Mouse (Mus musculus) midbrain, embryonic 13.5 days (tissue): ENCODE results near the gene Rnf4. TPM values are rescaled to one million over a fixed set of nuclear protein-coding genes. Genes with fewer than 3 reads are reported as not detected.
A peak's percentile ranks its signal among the peaks of the same experiment; 100 is the strongest.

Experiments used
- ATAC-seq: fragments of 200-750 bp; cut with Nextera tagmentation; 2 replicates; pipeline ENCODE4 v1.8.0; 2017; ENCODE audit warnings: mild to moderate bottlenecking, moderate TSS enrichment, moderate library complexity
- H3K27ac ChIP-seq: fragments of 300-500 bp; sonication (generic); 2 replicates; pipeline ENCODE4 v1.5.1; 2015; ENCODE audit warnings: inconsistent platforms, mild to moderate bottlenecking, moderate library complexity
- H3K27me3 ChIP-seq: fragments of 300-500 bp; sonication (generic); 2 replicates; pipeline ENCODE4 v1.6.1; 2015; ENCODE audit warnings: mild to moderate bottlenecking, inconsistent platforms
- H3K36me3 ChIP-seq: fragments of 300-500 bp; sonication (generic); 2 replicates; pipeline ENCODE4 v1.6.1; 2015; ENCODE audit warnings: mild to moderate bottlenecking, inconsistent platforms
- H3K4me1 ChIP-seq: fragments of 300-500 bp; sonication (generic); replicated peaks from 2 replicates; pipeline ENCODE4 v1.6.1; 2015; ENCODE audit warnings: inconsistent platforms
- H3K4me2 ChIP-seq: fragments of 300-500 bp; sonication (generic); replicated peaks from 2 replicates; pipeline ENCODE4 v1.6.1; 2015; ENCODE audit warnings: moderate library complexity, mild to moderate bottlenecking, inconsistent platforms
- H3K4me3 ChIP-seq: fragments of 300-500 bp; sonication (generic); replicated peaks from 2 replicates; pipeline ENCODE4 v1.5.1; 2015; ENCODE audit warnings: mild to moderate bottlenecking, inconsistent platforms
- H3K9ac ChIP-seq: fragments of 300-500 bp; sonication (generic); replicated peaks from 2 replicates; pipeline ENCODE4 v1.6.1; 2015; ENCODE audit warnings: mild to moderate bottlenecking, inconsistent platforms
- H3K9me3 ChIP-seq: fragments of 300-500 bp; sonication (generic); 2 replicates; pipeline ENCODE4 v1.6.1; 2016; ENCODE audit warnings: mild to moderate bottlenecking, inconsistent platforms
- WGBS: fragments of 180-500 bp; shearing (Covaris S2); methylation state at CpG from one replicate; pipeline ENCODE4 v1.1.7; 2015; 5-methylcytosine and 5-hydroxymethylcytosine counted together
- polyA plus RNA-seq: library from polyadenylated mRNA; unstranded; fragments of >200 nt; fragmentation: Nextera tagmentation; extraction: Ambion mirVana; gene quantifications from 2 replicates; pipeline ENCODE4 v1.2.1, GENCODE M21; 2015

The Rnf4 gene
- polyA plus RNA-seq, 1 experiment from 2014 or later, result 136 TPM

DNA sequence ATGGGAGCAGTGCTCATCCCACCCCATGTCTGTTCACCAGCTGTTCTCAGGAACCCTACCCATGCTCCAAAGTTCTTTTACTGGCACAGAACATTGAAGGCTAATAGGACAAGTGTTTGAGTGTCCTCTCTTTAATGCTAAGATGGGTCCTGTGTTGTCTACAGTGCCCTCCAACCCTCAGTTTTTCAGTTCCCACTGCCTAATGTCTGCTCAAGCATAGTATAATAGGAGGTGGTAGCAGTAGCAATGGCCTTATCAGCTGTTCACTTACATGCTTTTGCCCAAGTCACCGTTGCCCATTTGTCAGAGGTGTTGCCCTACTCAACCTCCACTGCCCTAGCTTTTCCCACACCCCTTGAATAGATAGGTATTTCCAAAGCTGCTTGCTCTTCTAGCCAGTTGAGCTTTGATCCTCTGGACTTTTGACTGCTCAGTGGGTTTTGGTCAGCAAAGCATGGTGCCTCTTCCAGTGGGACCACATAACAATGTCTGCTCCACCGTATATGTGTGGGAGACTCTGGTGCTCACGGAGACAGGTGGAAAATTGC lies 16.1 kb downstream of the Rnf4 start:
- Histone ChIP-seq H3K27me3 (no peaks in the 10 kb centered on the region), H3K36me3 (peaks cover 89% of the 10 kb centered on the region), H3K27ac (no peak overlapping the region), H3K4me2 (no peak overlapping the region), H3K4me1 (no peaks in the 10 kb centered on the region), H3K9me3 (no peaks in the 10 kb centered on the region), H3K4me3 (no peak overlapping the region), H3K9ac (no peak overlapping the region)
- WGBS, result 96% methylated on average over 3 of the region's 3 CpGs
- no peak for ATAC-seq

DNA sequence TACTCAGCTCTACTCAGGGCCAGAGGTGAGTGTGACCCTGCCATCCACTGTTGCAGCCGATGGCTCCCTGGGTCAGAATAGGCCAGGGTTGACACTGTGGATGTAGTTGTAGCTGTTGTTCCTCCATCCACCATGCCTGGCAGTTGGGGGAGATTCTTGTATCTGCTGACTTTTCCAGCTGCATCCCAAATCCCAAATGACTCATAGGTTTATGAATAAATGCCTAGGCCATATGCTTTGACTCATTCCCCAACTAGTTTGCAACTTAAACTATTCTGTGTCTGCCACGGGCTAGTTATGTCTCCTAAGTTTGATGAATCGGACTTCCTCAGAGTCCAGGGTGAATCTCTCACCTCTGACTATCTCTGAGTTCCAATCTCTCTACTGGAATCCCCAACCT lies 24.2 kb downstream of the Rnf4 start:
- no peaks in the 10 kb centered on the region for H3K27me3 ChIP-seq
- H3K9me3 ChIP-seq, result no peaks in the 10 kb centered on the region
- H3K4me3 ChIP-seq, result no peak overlapping the region
- no peak overlapping the region for H3K4me2 ChIP-seq
- 96% methylated on average over 3 of the region's 3 CpGs for WGBS
- H3K36me3 ChIP-seq, result peaks cover 46% of the 10 kb centered on the region
- no peak overlapping the region for H3K9ac ChIP-seq
- no peak for ATAC-seq
- no peak overlapping the region for H3K27ac ChIP-seq
- H3K4me1 ChIP-seq, result no peaks in the 10 kb centered on the region

DNA sequence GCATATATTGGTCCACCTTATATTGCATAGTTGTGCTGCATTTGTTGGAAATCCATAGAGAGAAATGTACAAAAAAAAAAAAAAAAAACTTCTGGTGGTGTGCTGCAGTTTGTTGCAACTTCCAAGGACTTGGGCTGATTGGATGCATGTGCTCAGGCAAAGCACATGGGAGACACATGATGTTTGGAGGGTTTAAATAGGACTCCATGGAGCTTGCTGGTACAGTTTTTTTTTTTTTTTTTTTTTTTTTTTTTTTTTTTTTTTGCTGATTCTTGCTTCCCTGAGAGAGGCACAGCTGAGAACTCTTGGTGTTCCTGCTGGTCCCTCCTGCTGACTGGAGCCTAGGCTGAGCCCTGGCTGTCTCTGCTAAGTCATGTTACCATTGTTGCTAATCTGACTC lies 27.0 kb downstream of the Rnf4 start:
- no peaks in the 10 kb centered on the region for H3K9me3 ChIP-seq
- no peak overlapping the region for H3K4me3 ChIP-seq
- no peaks in the 10 kb centered on the region for H3K27me3 ChIP-seq
- no peaks in the 10 kb centered on the region for H3K4me1 ChIP-seq
- peaks cover 26% of the 10 kb centered on the region for H3K36me3 ChIP-seq
- H3K27ac ChIP-seq, result no peak overlapping the region
- no peak overlapping the region for H3K9ac ChIP-seq
- no peak for ATAC-seq
- no peak overlapping the region for H3K4me2 ChIP-seq

DNA sequence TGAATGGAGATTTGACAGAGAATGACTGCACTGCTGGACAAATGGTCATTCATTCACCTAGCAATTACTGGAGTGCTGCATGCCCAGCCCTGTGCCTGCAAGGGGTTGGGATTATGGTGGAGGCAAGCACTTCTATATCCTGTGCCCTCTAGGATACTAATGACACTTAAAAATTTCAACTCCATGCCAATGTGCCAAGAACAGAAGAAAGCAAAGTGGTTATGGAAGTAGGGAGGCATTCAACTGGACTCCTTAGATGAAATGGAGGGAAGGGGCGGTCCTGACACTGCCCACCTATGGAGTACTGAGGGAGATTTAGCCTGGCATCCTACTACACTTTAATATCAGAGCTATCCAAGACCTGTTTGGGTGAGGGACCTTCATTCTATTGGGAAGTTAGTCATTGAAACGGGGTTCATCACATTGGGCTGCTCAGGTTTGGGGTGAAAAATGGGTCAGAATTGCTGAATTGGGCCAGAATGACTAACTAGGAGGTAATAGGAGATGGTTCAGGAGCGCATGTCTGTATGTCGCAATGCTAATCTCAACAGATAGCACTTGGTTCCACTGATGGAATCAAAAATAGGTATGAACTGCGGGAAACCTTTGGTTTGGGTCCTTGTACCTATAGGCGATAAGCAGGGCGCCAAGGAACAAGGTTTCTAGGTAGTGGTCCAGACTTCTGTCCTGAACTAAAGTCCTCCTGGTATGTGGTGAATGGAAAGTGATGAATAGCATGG lies 32.6 kb downstream of the Rnf4 start:
- H3K9me3 ChIP-seq, result no peaks in the 10 kb centered on the region
- peak; percentile 4; the same call in 1 of the 2 replicates for ATAC-seq
- WGBS, result 69% methylated on average over 7 of the region's 7 CpGs

DNA sequence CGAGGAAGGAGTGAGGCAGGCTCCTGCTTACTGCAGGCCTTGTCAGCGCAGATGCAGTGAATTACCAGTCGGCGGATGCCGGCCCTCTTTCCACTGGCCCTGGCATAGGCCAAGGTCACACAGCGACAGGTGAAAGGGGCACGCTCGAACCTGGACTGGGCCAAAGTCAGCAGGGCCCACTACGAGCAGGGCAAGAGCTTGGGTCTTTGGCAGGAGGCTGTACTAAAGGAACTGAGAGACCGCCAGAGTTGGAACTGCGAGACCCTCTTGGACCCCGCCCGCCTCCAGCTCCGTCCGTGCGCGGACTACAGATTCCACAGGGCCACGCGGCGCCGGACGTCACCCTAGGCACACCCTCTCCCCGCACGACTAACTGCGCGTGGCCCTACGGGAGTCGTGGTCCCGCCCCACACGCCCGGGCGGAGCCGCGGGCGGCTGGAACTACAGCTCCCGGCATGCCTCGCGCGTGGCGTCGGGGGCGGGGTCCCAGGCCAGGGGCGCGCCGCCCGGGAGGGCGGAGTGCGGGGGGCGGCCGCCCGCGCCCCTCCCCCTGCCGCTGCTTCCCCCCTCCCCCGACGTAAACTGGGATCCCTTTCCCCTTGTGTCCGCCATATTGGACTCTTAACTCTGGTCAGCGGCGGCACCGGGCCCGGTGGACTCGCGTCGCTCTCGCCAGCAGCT lies 33.4 kb downstream of the Rnf4 start, which contains the start of gene Fam193a:
Gene Fam193a (plus strand): TSS at position 593 of the 681 bp plus-strand sequence.
- under 1% methylated on average over 54 of the region's 64 CpGs for WGBS
- peak; percentile 100 for ATAC-seq

More for the DNA sequence above, 32.6 kb downstream of the Rnf4 start:
- peak overlapping the region; percentile 65 for H3K4me2 ChIP-seq
- H3K36me3 ChIP-seq, result 0 out of 2 replicates have a peak, but pooled peaks cover 2% of the 10 kb centered on the region
- peak overlapping the region; percentile 94 for H3K4me3 ChIP-seq
- peak overlapping the region; percentile 74 for H3K9ac ChIP-seq
- peak overlapping the region; percentile 90 for H3K27ac ChIP-seq
- no peaks in the 10 kb centered on the region for H3K27me3 ChIP-seq
- H3K4me1 ChIP-seq, result peaks cover 32% of the 10 kb centered on the region

DNA sequence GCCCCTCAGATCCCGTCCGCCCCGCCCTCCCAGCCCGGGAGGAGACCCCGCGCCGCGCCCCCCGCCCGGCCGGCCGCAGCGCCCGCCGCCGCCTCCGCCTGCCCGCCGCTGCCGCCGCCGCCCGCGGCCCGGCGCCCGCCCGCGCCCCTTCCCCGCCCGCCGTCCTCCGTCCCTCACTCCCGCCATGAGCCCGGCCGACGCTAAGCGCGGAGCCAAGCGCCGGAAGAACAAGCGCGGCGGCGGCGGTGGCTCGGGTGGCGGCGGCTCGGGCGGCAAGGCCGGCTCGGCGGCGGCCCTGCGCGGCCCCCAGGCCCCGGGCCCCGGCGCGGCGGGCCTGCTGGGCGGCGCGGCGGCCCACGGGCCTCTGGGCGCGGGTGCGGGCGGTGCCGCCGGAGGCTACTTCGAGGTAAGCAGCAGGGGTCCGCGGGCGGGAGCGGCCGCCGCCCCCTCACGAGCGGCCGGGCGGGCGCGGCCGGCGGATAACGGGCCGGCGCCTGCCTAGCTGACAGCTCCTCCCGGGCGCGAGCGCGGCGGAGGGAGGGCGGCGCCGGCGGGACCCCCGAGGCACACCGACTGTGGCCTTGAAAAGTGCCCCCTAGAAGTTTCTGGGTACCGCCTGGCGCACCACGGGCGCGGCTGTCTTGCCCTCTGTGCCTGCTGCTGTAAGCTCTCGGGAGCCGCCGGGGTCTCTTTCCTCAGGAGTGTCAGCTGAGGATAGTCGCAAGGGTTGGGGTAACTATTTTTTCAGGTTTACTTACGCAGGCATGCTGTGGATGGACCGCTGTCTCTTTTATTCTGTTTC lies 34.1 kb downstream of the Rnf4 start:
- Histone ChIP-seq H3K27ac (peak overlapping the region; percentile 86), H3K9ac (peak overlapping the region; percentile 98), H3K27me3 (no peaks in the 10 kb centered on the region), H3K4me1 (peaks cover 40% of the 10 kb centered on the region), H3K4me3 (peak overlapping the region; percentile 94), H3K9me3 (no peaks in the 10 kb centered on the region), H3K36me3 (no peaks in the 10 kb centered on the region), H3K4me2 (peak overlapping the region; percentile 74)
- 2% methylated on average over 58 of the region's 114 CpGs for WGBS
- ATAC-seq, result no peak

More for the DNA sequence above, 33.4 kb downstream of the Rnf4 start, which contains the start of gene Fam193a:
- no peaks in the 10 kb centered on the region for H3K27me3 ChIP-seq
- H3K4me3 ChIP-seq, result peak within 1 kb of the TSS; percentile 94
- H3K9ac ChIP-seq, result peak within 1 kb of the TSS; percentile 98
- 0 out of 2 replicates have a peak, but pooled peaks cover 1% of the 10 kb centered on the region for H3K36me3 ChIP-seq
- H3K27ac ChIP-seq, result peak within 1 kb of the TSS; percentile 90
- peaks cover 35% of the 10 kb centered on the region for H3K4me1 ChIP-seq
- no peaks in the 10 kb centered on the region for H3K9me3 ChIP-seq
- H3K4me2 ChIP-seq, result peak within 1 kb of the TSS; percentile 74

DNA sequence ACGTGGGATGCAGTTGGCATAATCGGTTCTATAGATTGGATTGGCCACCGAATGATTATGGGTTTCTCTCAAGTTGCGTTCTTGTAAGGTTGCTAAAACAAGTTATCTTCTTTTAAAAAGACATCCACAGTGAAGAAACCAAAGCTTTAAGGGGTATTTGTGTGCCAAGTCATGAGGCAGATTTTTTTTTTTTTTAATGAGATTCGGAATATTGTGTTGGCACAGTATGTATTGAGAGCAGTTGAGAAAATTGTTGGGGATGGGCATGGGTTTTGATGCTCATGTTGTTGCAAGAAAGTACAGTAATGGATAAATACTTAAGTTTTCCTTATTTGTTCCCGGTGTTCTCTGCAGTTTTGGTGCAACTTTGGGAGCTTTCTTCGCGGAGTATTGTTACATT lies 34.8 kb downstream of the Rnf4 start:
- no peak for ATAC-seq
- Histone ChIP-seq H3K4me1 (peaks cover 40% of the 10 kb centered on the region), H3K27ac (peak overlapping the region; percentile 86; the same call in 1 of the 2 replicates), H3K27me3 (no peaks in the 10 kb centered on the region), H3K36me3 (no peaks in the 10 kb centered on the region), H3K9me3 (no peaks in the 10 kb centered on the region), H3K4me2 (peak overlapping the region; percentile 74), H3K4me3 (peak overlapping the region; percentile 94), H3K9ac (peak overlapping the region; percentile 98)
- 31% methylated on average over 8 of the region's 8 CpGs for WGBS

DNA sequence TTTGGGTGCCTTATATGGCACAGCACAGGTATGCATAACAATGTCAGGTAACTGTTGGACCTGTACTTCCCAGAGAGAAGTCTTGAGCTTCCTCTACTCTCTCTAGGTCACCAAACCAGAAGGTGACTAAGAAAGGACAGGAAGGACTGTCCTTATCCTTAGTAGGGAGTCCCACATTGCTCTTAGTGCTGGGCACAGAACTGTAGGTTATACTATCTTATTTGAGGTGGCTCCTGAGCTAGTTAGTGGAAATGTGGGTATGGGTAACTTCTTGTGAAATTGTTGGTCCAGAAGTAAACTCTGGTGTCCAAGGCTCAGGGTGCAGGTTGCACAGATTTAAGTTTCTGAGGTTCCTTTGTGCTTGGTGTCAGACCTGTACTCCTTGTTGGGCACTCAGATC lies 36.1 kb downstream of the Rnf4 start:
- no peak for ATAC-seq
- no peak overlapping the region for H3K27ac ChIP-seq
- no peaks in the 10 kb centered on the region for H3K9me3 ChIP-seq
- no peaks in the 10 kb centered on the region for H3K27me3 ChIP-seq
- H3K4me2 ChIP-seq, result peak overlapping the region; percentile 36
- 0 out of 2 replicates have a peak overlapping the region, but pooled peaks have one; percentile 4 for H3K4me3 ChIP-seq
- no peak overlapping the region for H3K9ac ChIP-seq
- peaks cover 40% of the 10 kb centered on the region for H3K4me1 ChIP-seq
- H3K36me3 ChIP-seq, result no peaks in the 10 kb centered on the region

DNA sequence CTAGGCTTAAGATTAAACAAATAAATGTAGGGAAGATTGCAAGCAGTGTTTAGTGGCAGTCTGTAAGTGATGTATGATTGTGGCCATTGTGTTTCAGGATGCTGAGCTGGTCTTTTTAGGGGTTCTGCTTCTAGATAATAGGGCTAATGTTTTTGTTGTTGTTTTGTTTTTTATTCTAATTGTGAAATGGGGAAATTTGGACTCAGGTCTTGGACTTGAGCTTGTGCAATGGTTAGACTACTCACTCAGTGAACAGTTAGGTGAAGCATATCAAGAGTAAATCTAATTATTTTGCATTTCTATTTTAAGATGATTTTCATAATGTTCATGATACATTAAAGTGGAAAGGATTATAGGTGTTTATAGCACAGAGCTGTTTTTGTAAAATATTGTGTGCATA lies 36.5 kb downstream of the Rnf4 start:
- Histone ChIP-seq H3K4me2 (peak overlapping the region; percentile 36; the same call in 1 of the 2 replicates), H3K4me3 (no peak overlapping the region), H3K4me1 (peaks cover 40% of the 10 kb centered on the region), H3K36me3 (no peaks in the 10 kb centered on the region), H3K27ac (no peak overlapping the region), H3K9me3 (no peaks in the 10 kb centered on the region), H3K27me3 (no peaks in the 10 kb centered on the region), H3K9ac (no peak overlapping the region)
- ATAC-seq, result no peak

DNA sequence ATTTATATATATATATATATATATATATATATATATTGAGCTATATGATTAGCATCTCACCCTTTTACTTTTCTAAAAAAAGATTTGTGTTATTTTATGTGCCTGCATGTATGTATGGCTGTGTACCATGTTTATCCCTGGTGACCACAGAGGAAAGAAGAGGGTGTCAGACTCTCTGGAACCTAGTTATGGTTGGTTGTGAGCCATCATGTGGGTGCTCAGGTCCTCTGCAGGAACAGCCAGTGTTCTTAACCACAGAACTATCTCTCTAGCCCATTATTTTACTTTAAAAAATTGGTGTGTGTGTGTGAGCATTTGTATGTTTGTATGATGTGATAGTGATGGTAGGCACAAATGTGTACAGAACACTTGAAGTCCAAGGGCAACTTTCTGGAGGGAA lies 42.7 kb downstream of the Rnf4 start:
- Histone ChIP-seq H3K36me3 (no peaks in the 10 kb centered on the region), H3K27ac (no peak overlapping the region), H3K27me3 (no peaks in the 10 kb centered on the region), H3K9me3 (no peaks in the 10 kb centered on the region), H3K4me1 (peaks cover 7% of the 10 kb centered on the region), H3K9ac (no peak overlapping the region), H3K4me2 (no peak overlapping the region), H3K4me3 (no peak overlapping the region)
- ATAC-seq, result no peak

DNA sequence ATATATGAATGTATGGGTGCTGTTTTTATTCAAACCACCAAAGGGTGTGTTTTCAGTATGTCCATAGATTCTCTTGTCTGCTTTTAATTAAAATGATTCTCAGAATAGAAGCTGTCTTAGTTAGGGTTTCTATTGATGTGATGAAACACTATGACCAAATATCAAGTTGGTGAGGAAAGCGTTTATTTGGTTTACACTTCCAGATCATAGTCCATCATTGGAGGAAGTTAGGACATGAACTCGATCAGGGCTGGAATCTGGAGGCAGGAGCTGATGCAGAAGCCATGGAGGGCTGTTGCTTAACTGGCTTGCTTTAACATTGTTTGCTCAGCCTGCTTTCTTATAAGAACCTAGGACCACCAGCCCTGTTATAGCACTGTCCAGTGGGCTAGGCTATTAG lies 45.6 kb downstream of the Rnf4 start:
- H3K4me2 ChIP-seq, result no peak overlapping the region
- H3K27ac ChIP-seq, result no peak overlapping the region
- no peaks in the 10 kb centered on the region for H3K4me1 ChIP-seq
- peaks cover 5% of the 10 kb centered on the region; the same call in 1 of the 2 replicates for H3K9me3 ChIP-seq
- H3K27me3 ChIP-seq, result no peaks in the 10 kb centered on the region
- no peak for ATAC-seq
- H3K9ac ChIP-seq, result no peak overlapping the region
- H3K36me3 ChIP-seq, result peaks cover 11% of the 10 kb centered on the region; the same call in 1 of the 2 replicates
- 98% methylated on average over 2 of the region's 2 CpGs for WGBS
- no peak overlapping the region for H3K4me3 ChIP-seq
